Mouse (Mus musculus) lung, embryonic 16.5 days (tissue): Measurements from ENCODE around the gene Gm42517. TPM values are rescaled to one million over a fixed set of nuclear protein-coding genes. Genes with fewer than 3 reads are reported as not detected.

Experiments
- ATAC-seq: fragments of 200-750 bp; cut with Nextera tagmentation; 2 replicates; pipeline ENCODE4 v1.8.0; 2017; ENCODE audit warnings: low read depth, mild to moderate bottlenecking, moderate library complexity
- H3K27ac ChIP-seq: fragments of 300-500 bp; sonication (generic); 2 replicates; pipeline ENCODE4 v1.5.1; 2014; ENCODE audit warnings: mild to moderate bottlenecking, control low read depth, low read length
- H3K27me3 ChIP-seq: fragments of 300-500 bp; sonication (generic); 2 replicates; pipeline ENCODE4 v1.6.1; 2014; ENCODE audit warnings: low read depth, low read length, mixed read lengths; ENCODE audit not compliant: control insufficient read depth, insufficient read depth
- H3K36me3 ChIP-seq: fragments of 300-500 bp; sonication (generic); 2 replicates; pipeline ENCODE4 v1.6.1; 2014; ENCODE audit warnings: low read length; ENCODE audit not compliant: control insufficient read depth, insufficient read depth
- H3K4me1 ChIP-seq: fragments of 300-500 bp; sonication (generic); replicated peaks from 2 replicates; pipeline ENCODE4 v1.6.1; 2014; ENCODE audit warnings: low read length, mixed read lengths; ENCODE audit not compliant: control insufficient read depth, insufficient read depth
- H3K4me2 ChIP-seq: fragments of 300-500 bp; sonication (generic); 2 replicates; pipeline ENCODE4 v1.6.1; 2014; ENCODE audit warnings: low read depth, low read length, control low read depth
- H3K4me3 ChIP-seq: fragments of 300-500 bp; sonication (generic); 2 replicates; pipeline ENCODE4 v1.5.1; 2014; ENCODE audit warnings: mild to moderate bottlenecking, low read length, control low read depth
- H3K9ac ChIP-seq: fragments of 300-500 bp; sonication (generic); 2 replicates; pipeline ENCODE4 v1.6.1; 2014; ENCODE audit warnings: low read length, control low read depth
- H3K9me3 ChIP-seq: fragments of 300-500 bp; sonication (generic); 2 replicates; pipeline ENCODE4 v1.6.1; 2016; ENCODE audit warnings: low read length; ENCODE audit not compliant: control insufficient read depth
- WGBS: fragments of 180-500 bp; shearing (Covaris S2); extraction: QIAGEN DNeasy Blood & Tissue Kit; methylation state at CpG from one replicate; pipeline ENCODE4 v1.1.7; 2014; 5-methylcytosine and 5-hydroxymethylcytosine counted together
- polyA plus RNA-seq: library from polyadenylated mRNA; unstranded; fragments of >200 nt; fragmentation: Nextera tagmentation; extraction: Ambion mirVana; gene quantifications from 2 replicates; pipeline ENCODE4 v1.2.1, GENCODE M21; 2015

Gene Gm42517
- polyA plus RNA-seq, 1 experiment from 2014 or later, result not detected

- H3K4me3 ChIP-seq, result no peak overlapping the region
- H3K27me3 ChIP-seq, result no peaks in the 10 kb centered on the region
- H3K9ac ChIP-seq, result no peak overlapping the region
- H3K4me1 ChIP-seq, result no peaks in the 10 kb centered on the region
- H3K9me3 ChIP-seq, result no peaks in the 10 kb centered on the region
- H3K4me2 ChIP-seq, result no peak overlapping the region
- 93% methylated on average over 1 of the region's 1 CpGs for WGBS
- ATAC-seq, result no peak
- H3K27ac ChIP-seq, result no peak overlapping the region
- peaks cover 10% of the 10 kb centered on the region; the same call in 1 of the 2 replicates for H3K36me3 ChIP-seq
These were observed 36.7 kb downstream of the Gm42517 start for GRCm38 (mm10) chr5:108331051-108331450.

Other genes with a start within 250 kb of the Gm42517 start
- 31.8 and 32.4 TPM in 2 replicates for gene Tmed5, start 235.3 kb downstream of the Gm42517 start, polyA plus RNA-seq
- gene Ccdc18, start 235.0 kb downstream of the Gm42517 start, polyA plus RNA-seq, result 13.4 and 13.6 TPM in 2 replicates
- 40.5 and 45.3 TPM in 2 replicates for gene Dr1, start 99.0 kb downstream of the Gm42517 start, polyA plus RNA-seq
- 7.0 and 7.4 TPM in 2 replicates for gene Pigg, start 55.3 kb downstream of the Gm42517 start, polyA plus RNA-seq
- gene Pde6b, start 20.5 kb upstream of the Gm42517 start, polyA plus RNA-seq, result 0.50 TPM in 1 of 2 replicates, not detected in the other
- gene Atp5k, start 66.5 kb upstream of the Gm42517 start, polyA plus RNA-seq, result 324 and 387 TPM in 2 replicates
- gene Mfsd7a, start 81.0 kb upstream of the Gm42517 start, polyA plus RNA-seq, result 0.54 and 0.60 TPM in 2 replicates
- gene Pcgf3, start 93.3 kb upstream of the Gm42517 start, polyA plus RNA-seq, result 16.9 and 18.9 TPM in 2 replicates
- gene Cplx1, start 182.1 kb upstream of the Gm42517 start, polyA plus RNA-seq, result 0.95 and 1.3 TPM in 2 replicates